Mouse (Mus musculus): ENCODE results near the gene BC004004. TPM values are rescaled to one million over a fixed set of nuclear protein-coding genes. Genes with fewer than 3 reads are reported as not detected.
A peak's percentile ranks its signal among the peaks of the same experiment; 100 is the strongest.

The BC004004 gene
- polyA plus RNA-seq, 1 experiment: 102 TPM

DNA sequence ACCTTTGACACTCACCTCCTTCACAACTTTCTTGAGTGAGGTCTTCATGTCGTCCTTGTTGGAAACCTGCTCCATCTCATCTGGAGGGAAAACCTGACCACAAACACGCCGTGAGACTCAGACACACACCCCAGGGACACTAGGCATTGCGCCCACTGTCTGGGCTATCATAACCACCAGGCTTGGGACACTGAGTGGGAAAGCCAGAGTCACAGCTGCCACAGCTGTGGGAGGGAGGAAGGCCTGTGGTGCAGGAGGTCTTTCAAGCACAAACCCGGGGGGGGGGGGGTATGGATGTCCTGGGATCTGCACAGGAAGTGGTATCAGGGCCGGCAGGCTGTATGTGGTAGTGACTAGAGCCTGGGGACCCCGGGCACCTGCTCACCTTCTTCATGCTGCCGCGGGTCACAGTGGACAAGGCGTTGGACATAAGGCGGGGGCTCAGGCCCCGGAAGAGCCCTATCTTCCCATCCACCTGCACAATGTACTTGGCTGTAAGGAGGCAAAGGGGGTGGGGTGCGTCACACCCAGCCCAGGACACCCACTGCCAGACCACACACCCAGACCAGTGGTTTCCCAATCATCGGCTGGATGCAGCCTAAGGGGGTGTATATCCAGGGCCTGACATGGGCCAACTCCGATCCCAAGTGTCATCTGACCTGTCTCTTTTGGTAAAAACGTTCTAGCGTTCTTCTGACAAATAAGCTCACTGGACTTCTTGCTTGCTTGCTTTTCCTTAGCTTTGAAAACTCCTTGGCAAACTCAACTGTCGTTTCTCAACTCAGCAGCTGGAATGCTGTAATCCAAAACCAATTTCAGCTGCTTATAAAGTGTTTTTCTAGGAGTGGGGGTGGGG is 72.0 kb downstream of the BC004004 start:
- no peak for DNase-seq
- WGBS: 74% methylated on average over 18 of the region's 18 CpGs
- Histone ChIP-seq H3K27me3 (ENCODE audit: control insufficient read depth, insufficient read depth, low read length) (no peaks in the 10 kb centered on the region), H3K4me3 (replicated peaks; ENCODE audit: insufficient read depth, low read depth, low read length) (no peak overlapping the region), H3K4me1 (ENCODE audit: control insufficient read depth, insufficient read depth, low read length) (peaks cover 44% of the 10 kb centered on the region), H3K27ac (ENCODE audit: insufficient read depth, low read length) (no peak overlapping the region)
- TF ChIP-seq CTCF (IDR thresholded peaks at IDR 0.05; ENCODE audit: borderline replicate concordance, insufficient read depth, low read depth, low read length) (no peak), POLR2A (IDR thresholded peaks at IDR 0.05; ENCODE audit: borderline replicate concordance, insufficient read depth, low read length) (no peak)

GRCm38 (mm10) chr17:29341591-29342003 is 73.0 kb downstream of the BC004004 start:
- TF ChIP-seq POLR2A (IDR thresholded peaks at IDR 0.05; ENCODE audit: borderline replicate concordance, insufficient read depth, low read length): no peak
- 0 out of 2 replicates have a peak, but pooled peaks have one; percentile 7 for TF ChIP-seq CTCF (IDR thresholded peaks at IDR 0.05; ENCODE audit: borderline replicate concordance, insufficient read depth, low read depth, low read length)
- H3K27ac ChIP-seq (ENCODE audit: insufficient read depth, low read length): no peak overlapping the region
- 31% methylated on average over 9 of the region's 9 CpGs for WGBS
- peaks cover 46% of the 10 kb centered on the region for H3K4me1 ChIP-seq (ENCODE audit: control insufficient read depth, insufficient read depth, low read length)
- H3K4me3 ChIP-seq (replicated peaks; ENCODE audit: insufficient read depth, low read depth, low read length): no peak overlapping the region
- no peaks in the 10 kb centered on the region for H3K27me3 ChIP-seq (ENCODE audit: control insufficient read depth, insufficient read depth, low read length)
- DNase-seq: peak; percentile 50 to 54

DNA sequence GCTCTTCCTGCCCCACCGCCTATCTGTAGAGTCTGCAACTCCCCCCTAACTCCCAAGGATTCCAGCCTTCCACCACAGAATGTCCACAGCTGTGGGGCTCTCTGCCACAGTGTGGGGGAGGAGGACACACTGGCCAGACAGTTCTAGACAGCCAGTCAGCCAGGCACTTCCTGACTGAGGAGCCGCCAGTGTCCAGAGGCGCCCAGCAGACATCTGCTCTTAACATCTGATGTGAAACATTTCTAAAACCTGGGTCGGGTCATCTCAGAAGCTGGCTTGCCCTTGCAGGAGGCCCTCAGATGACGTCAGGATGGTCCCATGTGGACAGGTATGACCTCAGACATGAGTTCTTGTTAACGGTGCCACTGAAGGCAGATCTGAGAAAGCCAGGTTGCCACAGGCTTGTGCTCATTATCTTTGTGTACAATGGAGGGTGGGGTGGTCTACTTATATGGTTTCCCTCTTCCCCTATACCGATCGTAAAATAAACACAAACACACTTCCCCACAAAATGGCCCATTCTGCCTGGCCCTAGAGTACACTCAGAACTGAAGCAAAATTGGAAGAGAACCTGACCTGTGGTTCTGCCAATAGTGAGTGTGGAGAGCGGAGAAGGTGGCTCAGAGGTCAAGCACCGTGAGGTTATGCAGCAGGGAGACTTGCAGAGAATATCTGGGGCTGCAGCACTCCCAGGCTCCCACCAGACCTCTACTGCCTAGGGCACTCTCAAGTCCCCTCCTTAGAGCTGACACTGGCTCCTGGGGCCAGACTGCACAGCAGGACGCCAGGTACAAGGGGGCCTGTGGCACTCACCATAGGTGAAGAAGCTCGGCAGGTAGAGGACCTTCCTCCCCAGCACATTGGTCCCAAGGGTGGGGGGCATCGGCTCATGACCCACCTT is 73.7 kb downstream of the BC004004 start:
- no peak overlapping the region for H3K27ac ChIP-seq (ENCODE audit: insufficient read depth, low read length)
- no peak for DNase-seq
- H3K4me3 ChIP-seq (replicated peaks; ENCODE audit: insufficient read depth, low read depth, low read length): no peak overlapping the region
- no peak for TF ChIP-seq POLR2A (IDR thresholded peaks at IDR 0.05; ENCODE audit: borderline replicate concordance, insufficient read depth, low read length)
- TF ChIP-seq CTCF (IDR thresholded peaks at IDR 0.05; ENCODE audit: borderline replicate concordance, insufficient read depth, low read depth, low read length): no peak
- peaks cover 46% of the 10 kb centered on the region for H3K4me1 ChIP-seq (ENCODE audit: control insufficient read depth, insufficient read depth, low read length)
- H3K27me3 ChIP-seq (ENCODE audit: control insufficient read depth, insufficient read depth, low read length): no peaks in the 10 kb centered on the region
- 52% methylated on average over 13 of the region's 13 CpGs for WGBS

DNA sequence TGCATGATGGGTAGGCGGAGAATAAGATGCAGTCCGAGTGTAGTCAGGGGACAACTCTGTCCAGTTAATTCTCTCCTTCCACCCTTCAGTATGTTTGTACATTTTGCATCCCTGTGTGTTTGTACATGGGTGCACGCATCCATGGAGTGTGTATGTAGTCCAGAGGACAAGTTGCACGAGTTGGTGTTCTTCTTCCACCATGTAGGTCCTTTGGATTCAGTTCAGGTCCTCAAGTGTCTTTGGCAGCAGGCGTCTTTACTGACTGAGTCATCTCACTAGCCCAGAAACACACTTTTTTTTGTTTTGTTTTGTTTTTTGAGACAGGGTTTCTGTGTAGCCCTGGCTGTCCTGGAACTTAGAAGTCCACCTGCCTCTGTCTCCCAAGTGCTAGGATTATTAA is 74.7 kb downstream of the BC004004 start:
- H3K4me3 ChIP-seq (replicated peaks; ENCODE audit: insufficient read depth, low read depth, low read length): no peak overlapping the region
- TF ChIP-seq POLR2A (IDR thresholded peaks at IDR 0.05; ENCODE audit: borderline replicate concordance, insufficient read depth, low read length) (no peak), CTCF (IDR thresholded peaks at IDR 0.05; ENCODE audit: borderline replicate concordance, insufficient read depth, low read depth, low read length) (no peak)
- no peak overlapping the region for H3K27ac ChIP-seq (ENCODE audit: insufficient read depth, low read length)
- DNase-seq: no peak
- no peaks in the 10 kb centered on the region for H3K27me3 ChIP-seq (ENCODE audit: control insufficient read depth, insufficient read depth, low read length)
- peaks cover 43% of the 10 kb centered on the region for H3K4me1 ChIP-seq (ENCODE audit: control insufficient read depth, insufficient read depth, low read length)
- WGBS: 73% methylated on average over 5 of the region's 5 CpGs

- Histone ChIP-seq H3K27ac (ENCODE audit: insufficient read depth, low read length) (no peak overlapping the region), H3K4me3 (replicated peaks; ENCODE audit: insufficient read depth, low read depth, low read length) (no peak overlapping the region)
Measured at GRCm38 (mm10) chr17:29345272-29345671, 76.7 kb downstream of the BC004004 start.

DNA sequence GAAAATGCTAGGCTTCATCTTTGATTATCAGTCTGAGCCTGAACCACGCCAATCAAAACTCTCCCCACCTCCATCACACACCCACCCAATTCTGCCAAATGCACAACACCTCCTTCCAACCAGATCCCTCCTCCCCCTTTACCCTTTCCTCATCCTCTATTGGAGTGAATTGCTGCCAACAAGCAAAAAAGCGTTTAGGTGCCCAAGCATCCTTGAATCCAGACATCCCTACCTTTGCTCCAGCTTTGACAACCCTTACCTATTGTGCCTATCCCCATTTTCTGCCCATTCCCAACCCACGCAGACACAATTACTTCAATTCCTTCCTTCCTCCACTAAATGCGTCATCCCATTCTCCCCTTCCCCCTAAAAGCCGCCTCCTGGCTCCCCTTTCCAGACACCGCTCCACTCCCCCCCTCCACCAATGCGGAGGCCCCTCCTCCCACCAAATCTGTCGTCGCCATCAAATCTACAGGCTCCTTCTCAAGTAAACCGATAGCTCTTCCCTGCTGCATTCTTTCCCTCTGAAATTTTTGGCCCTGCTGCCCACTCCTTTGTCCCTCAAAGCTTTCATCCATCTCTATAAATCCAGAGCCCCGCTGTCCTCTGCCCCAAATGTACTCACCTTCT is 78.0 kb downstream of the BC004004 start:
- Histone ChIP-seq H3K4me3 (replicated peaks; ENCODE audit: insufficient read depth, low read depth, low read length) (peak overlapping the region; percentile 91), H3K27me3 (ENCODE audit: control insufficient read depth, insufficient read depth, low read length) (no peaks in the 10 kb centered on the region), H3K27ac (ENCODE audit: insufficient read depth, low read length) (peak overlapping the region; percentile 53), H3K4me1 (ENCODE audit: control insufficient read depth, insufficient read depth, low read length) (peaks cover 16% of the 10 kb centered on the region)
- peak; percentile 43 to 55 for DNase-seq
- 2% methylated on average over 11 of the region's 11 CpGs for WGBS
- TF ChIP-seq POLR2A (IDR thresholded peaks at IDR 0.05; ENCODE audit: borderline replicate concordance, insufficient read depth, low read length) (no peak), CTCF (IDR thresholded peaks at IDR 0.05; ENCODE audit: borderline replicate concordance, insufficient read depth, low read depth, low read length) (no peak)

More at GRCm38 (mm10) chr17:29345272-29345671, 76.7 kb downstream of the BC004004 start:
- peaks cover 23% of the 10 kb centered on the region for H3K4me1 ChIP-seq (ENCODE audit: control insufficient read depth, insufficient read depth, low read length)
- 86% methylated on average over 12 of the region's 12 CpGs for WGBS
- DNase-seq: no peak
- TF ChIP-seq CTCF (IDR thresholded peaks at IDR 0.05; ENCODE audit: borderline replicate concordance, insufficient read depth, low read depth, low read length): no peak
- no peak for TF ChIP-seq POLR2A (IDR thresholded peaks at IDR 0.05; ENCODE audit: borderline replicate concordance, insufficient read depth, low read length)
- H3K27me3 ChIP-seq (ENCODE audit: control insufficient read depth, insufficient read depth, low read length): no peaks in the 10 kb centered on the region

- no peak for DNase-seq
- Histone ChIP-seq H3K4me1 (ENCODE audit: control insufficient read depth, insufficient read depth, low read length) (peaks cover 11% of the 10 kb centered on the region), H3K4me3 (replicated peaks; ENCODE audit: insufficient read depth, low read depth, low read length) (peak overlapping the region; percentile 91), H3K27ac (ENCODE audit: insufficient read depth, low read length) (peak overlapping the region; percentile 53), H3K27me3 (ENCODE audit: control insufficient read depth, insufficient read depth, low read length) (no peaks in the 10 kb centered on the region)
- WGBS: under 1% methylated on average over 45 of the region's 45 CpGs
- no peak for TF ChIP-seq POLR2A (IDR thresholded peaks at IDR 0.05; ENCODE audit: borderline replicate concordance, insufficient read depth, low read length)
- TF ChIP-seq CTCF (IDR thresholded peaks at IDR 0.05; ENCODE audit: borderline replicate concordance, insufficient read depth, low read depth, low read length): no peak
Measured at GRCm38 (mm10) chr17:29347126-29347644, 78.6 kb downstream of the BC004004 start.

Measured in cerebellum, adult 2 months (tissue).